Mouse (Mus musculus) gastrocnemius, adult 2 months (tissue): ENCODE measurements around the gene 4833427G06Rik. TPM values are rescaled to one million over a fixed set of nuclear protein-coding genes. Genes with fewer than 3 reads are reported as not detected.

ENCODE experiments used
- DNase-seq: peaks from one replicate; pipeline ENCODE4 v3.0.0; 2022
- H3K27ac ChIP-seq: fragments of 200-600 bp; 2 replicates; pipeline ENCODE4 v1.8.1; 2022; ENCODE audit warnings: mild to moderate bottlenecking
- H3K4me3 ChIP-seq: fragments of 200-600 bp; 2 replicates; pipeline ENCODE4 v1.8.1; 2022; ENCODE audit warnings: mild to moderate bottlenecking, moderate library complexity
- CTCF ChIP-seq: fragments of 200-600 bp; IDR thresholded peaks from 2 replicates; pipeline ENCODE4 v1.8.1; 2022; ENCODE audit warnings: antibody characterized with exemption, mild to moderate bottlenecking, moderate library complexity
- intact Hi-C: fragments of 180-260 bp; cut with DNase I; formaldehyde crosslinking; loops from one replicate; pipeline ENCODE4 v1.15.1; 2025
- microRNA-seq: library from miRNA; unstranded; fragments of <30 nt; microRNA quantifications from one replicate; pipeline ENCODE4 v1.2.0, GENCODE M21; 2021
- total RNA-seq, 2 experiments: library from RNA; stranded (reverse); gene quantifications; 2 replicates each; pipeline ENCODE4 v1.2.3; 2021

4833427G06Rik gene
- total RNA-seq, 2 experiments from 2014 or later = not detected

DNA sequence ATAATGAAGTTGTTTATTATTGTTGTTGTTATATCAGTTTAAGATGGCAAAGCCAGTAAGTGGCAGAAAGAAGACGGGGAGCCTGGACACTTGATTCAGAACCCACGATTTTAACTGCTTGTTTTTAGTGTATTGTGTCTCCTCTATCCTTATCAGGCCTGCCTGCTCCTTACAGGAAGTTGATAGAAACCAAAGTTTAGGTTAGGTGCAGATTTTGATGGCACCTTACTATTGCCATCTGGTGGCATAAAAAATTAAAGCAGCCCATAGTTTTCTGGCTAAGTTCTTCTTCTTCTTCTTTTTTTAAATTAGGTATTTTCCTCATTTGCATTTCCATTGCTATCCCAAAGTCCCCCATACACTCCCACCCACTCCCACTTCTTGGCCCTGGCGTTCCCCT is 49.7 kb downstream of the 4833427G06Rik start:
- TF ChIP-seq CTCF = peak; percentile 46
- H3K27ac ChIP-seq = no peak overlapping the region
- no peak overlapping the region for H3K4me3 ChIP-seq
- intact Hi-C loops = no loop called here
- DNase-seq = no peak

DNA sequence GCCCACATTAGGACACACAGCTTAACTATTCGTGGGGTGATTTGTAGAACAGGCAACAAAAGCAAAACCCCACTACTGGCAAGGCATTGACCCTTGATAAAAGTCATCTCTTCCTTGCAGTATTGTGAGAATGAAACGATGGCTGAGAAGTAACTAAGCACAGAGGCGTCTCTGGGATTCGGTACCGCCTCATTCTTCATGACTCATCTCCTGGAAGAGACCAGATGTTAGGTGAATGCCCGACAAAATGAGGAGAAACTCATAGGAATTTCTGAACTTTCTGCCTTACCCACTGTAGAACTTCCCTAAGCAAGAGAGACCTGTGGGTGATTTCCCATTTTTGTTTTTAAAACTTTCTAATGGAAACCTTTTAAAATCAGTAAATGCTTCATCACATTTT is 59.7 kb downstream of the 4833427G06Rik start:
- no peak overlapping the region for H3K4me3 ChIP-seq
- TF ChIP-seq CTCF = no peak
- intact Hi-C loops = no loop called here
- no peak for DNase-seq
- H3K27ac ChIP-seq = no peak overlapping the region

DNA sequence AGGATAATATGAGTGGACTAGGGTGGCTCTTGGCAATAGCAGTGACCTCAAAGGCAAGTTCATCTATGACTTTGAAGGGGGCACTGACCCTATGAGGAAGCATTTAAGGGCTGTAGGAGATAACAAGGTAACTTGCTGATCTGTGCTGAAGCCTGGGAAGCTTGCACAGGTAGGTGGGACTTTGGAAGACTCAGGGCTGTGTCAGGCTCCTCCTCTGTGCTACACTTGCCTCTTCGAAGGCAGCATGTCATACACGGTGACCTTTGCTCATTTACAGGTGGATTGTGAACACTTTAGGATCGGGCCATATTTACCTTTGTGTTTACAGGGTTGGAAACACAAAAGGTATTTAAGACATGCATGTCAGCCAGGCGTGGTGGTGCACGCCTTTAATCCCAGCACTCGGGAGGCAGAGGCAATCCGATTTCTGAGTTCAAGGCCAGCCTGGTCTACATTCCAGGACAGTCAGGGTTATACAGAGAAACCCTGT is 60.3 kb downstream of the 4833427G06Rik start:
- no peak for DNase-seq
- Histone ChIP-seq H3K4me3 (no peak overlapping the region), H3K27ac (no peak overlapping the region)
- intact Hi-C loops = no loop called here
- TF ChIP-seq CTCF = no peak

DNA sequence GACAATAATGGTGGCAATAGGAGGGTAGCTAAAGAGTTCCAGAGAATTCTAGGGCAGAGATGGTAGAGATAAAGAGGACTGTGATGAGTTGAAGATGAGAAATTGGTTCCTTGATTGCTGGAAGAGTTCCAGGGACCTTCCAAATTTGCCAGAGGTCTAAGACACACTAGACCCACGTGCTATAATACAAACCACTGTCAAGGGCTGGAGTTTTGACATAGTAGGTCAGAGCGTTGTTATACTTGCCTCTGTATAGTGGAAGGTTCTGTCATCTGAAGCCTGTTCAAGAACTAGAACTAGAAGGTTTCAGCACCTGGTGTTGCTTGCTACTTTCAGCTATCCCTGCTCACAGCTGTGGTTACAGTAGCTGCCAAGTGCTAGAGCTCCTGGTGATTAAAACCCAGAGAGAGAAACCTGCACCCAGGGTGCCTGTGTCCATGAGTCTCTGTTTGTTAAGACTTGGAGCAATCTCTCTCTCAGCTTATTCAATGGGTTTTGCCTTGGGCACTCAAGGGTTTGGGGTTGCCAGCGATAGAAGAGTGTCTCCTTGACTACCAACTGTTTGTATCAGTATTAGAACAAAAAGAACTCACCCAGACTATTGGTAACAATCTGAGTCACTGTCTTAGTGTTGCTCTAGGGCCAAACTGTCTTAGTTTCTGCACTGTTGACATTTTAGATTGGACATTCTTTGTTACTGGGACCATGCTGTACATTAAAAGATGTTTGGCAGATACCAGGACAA is 68.9 kb downstream of the 4833427G06Rik start:
- Histone ChIP-seq H3K27ac (no peak overlapping the region), H3K4me3 (no peak overlapping the region)
- intact Hi-C loops = no loop called here
- DNase-seq = no peak
- TF ChIP-seq CTCF = no peak

DNA sequence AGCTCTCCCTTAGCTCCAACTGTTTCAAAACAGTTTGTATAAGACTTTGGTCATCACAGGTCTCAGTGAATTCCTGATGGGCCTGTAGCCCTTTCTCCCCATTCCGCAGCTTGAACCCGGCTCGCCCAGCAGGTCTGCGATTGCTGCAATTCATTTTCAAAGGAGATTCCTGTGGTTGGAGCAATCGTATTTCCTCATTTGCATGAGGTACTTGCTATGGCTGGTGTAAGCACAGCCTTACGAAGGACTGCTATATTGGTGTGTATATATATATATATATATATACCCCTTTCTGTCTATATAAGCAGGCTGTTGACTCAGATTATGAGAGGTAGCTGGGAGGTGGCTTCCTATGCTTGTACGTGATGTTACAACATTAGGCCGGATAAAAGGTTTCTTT is 69.6 kb downstream of the 4833427G06Rik start:
- no peak overlapping the region for H3K4me3 ChIP-seq
- TF ChIP-seq CTCF = no peak
- no peak overlapping the region for H3K27ac ChIP-seq
- no peak for DNase-seq
- intact Hi-C loops = no loop called here

DNA sequence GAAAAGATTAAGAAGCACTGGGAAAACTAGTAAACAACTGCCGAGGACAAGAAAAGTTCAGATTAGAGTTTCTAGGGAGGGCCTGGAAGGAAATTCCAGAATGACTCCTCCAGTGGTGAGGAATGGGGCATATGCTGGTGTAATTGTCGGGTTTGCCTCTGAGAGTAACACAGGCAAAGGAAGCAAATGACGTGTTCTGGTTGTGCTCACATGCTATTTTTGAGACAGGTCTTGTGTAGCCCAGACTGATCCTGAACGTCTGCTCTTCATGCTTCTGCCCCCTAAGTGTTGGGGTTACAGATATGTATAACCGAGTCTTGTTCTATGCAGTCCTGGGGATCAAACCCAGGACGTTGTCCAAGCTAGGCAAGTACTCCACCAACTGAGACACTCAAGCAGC is 70.3 kb downstream of the 4833427G06Rik start:
- no peak for DNase-seq
- Histone ChIP-seq H3K4me3 (no peak overlapping the region), H3K27ac (no peak overlapping the region)
- intact Hi-C loops = no loop called here
- no peak for TF ChIP-seq CTCF

Small RNA genes within 50 kb of the gene (microRNA-seq; reads per million reads assigned to microRNA genes)
- gene Mir34b = not detected
- 50.6 reads per million, percentile 31 among the genes with 10 or more reads in this experiment for gene Mir34c

Other genes starting within 250 kb of the 4833427G06Rik start
- gene Sik2, start 93.0 kb downstream of the 4833427G06Rik start, total RNA-seq = 10 to 100 TPM; 17.9 to 25.2 TPM
- gene Btg4, start 41.2 kb downstream of the 4833427G06Rik start, total RNA-seq = not detected
- gene Layn, start 25.0 kb downstream of the 4833427G06Rik start, total RNA-seq = 1 to 10 TPM in 1 of 2 experiments, under 1 TPM in 1; 0.94 to 2.1 TPM
- not detected for gene Gm32742, start 63.4 kb upstream of the 4833427G06Rik start, total RNA-seq
- not detected for gene Pou2af1, start 111.6 kb upstream of the 4833427G06Rik start, total RNA-seq
- gene Colca2, start 176.5 kb upstream of the 4833427G06Rik start, total RNA-seq = under 1 TPM; 0.26 to 0.31 TPM
- gene 1810046K07Rik, start 226.8 kb upstream of the 4833427G06Rik start, total RNA-seq = not detected